Mouse (Mus musculus): ENCODE measurements around the gene S100a16.

The S100a16 gene

GRCm38 (mm10) chr3:90525421-90525820 is 11.6 kb upstream of the S100a16 start:
- DNase-seq = peak; percentile 25 to 40

- no peak for DNase-seq
Observed at GRCm38 (mm10) chr3:90526076-90526475, 11.0 kb upstream of the S100a16 start.

GRCm38 (mm10) chr3:90526580-90526979 is 10.5 kb upstream of the S100a16 start, which contains the start of gene S100a14:
Gene S100a14, plus strand, starts transcription at chr3:90526856.
- DNase-seq = no peak

GRCm38 (mm10) chr3:90527291-90527873 is 9.7 kb upstream of the S100a16 start:
- DNase-seq = no peak

- no peak for DNase-seq
Observed at GRCm38 (mm10) chr3:90531713-90532112, 5.3 kb upstream of the S100a16 start.

- DNase-seq = no peak
Observed at GRCm38 (mm10) chr3:90535446-90535845, 1.6 kb upstream of the S100a16 start.

- no peak for DNase-seq
Observed at GRCm38 (mm10) chr3:90537905-90538296, 847 bp downstream of the S100a16 start.

GRCm38 (mm10) chr3:90540904-90541303 is 3.9 kb downstream of the S100a16 start:
- DNase-seq = no peak

GRCm38 (mm10) chr3:90549676-90550420 is 12.8 kb downstream of the S100a16 start:
- DNase-seq = no peak

- no peak for DNase-seq
Observed at GRCm38 (mm10) chr3:90550421-90550790, 13.4 kb downstream of the S100a16 start.

- DNase-seq = no peak
Observed at GRCm38 (mm10) chr3:90552231-90552630, 15.2 kb downstream of the S100a16 start.

GRCm38 (mm10) chr3:90555954-90556353 is 18.9 kb downstream of the S100a16 start:
- DNase-seq = no peak

- no peak for DNase-seq
Observed at GRCm38 (mm10) chr3:90560008-90560628, 23.1 kb downstream of the S100a16 start, which contains the start of gene S100a3. Gene S100a3, plus strand, starts transcription at chr3:90560578.

GRCm38 (mm10) chr3:90574691-90575090 is 37.6 kb downstream of the S100a16 start:
- no peak for DNase-seq

GRCm38 (mm10) chr3:90575320-90575719 is 38.3 kb downstream of the S100a16 start:
- DNase-seq = no peak

- DNase-seq = no peak
Observed at GRCm38 (mm10) chr3:90576351-90577001, 39.4 kb downstream of the S100a16 start.

GRCm38 (mm10) chr3:90579433-90579832 is 42.4 kb downstream of the S100a16 start:
- DNase-seq = no peak

- no peak for DNase-seq
Observed at GRCm38 (mm10) chr3:90581141-90581540, 44.1 kb downstream of the S100a16 start.

- DNase-seq = no peak
Observed at GRCm38 (mm10) chr3:90582156-90582555, 45.1 kb downstream of the S100a16 start.

GRCm38 (mm10) chr3:90582556-90582955 is 45.5 kb downstream of the S100a16 start:
- no peak for DNase-seq

- no peak for DNase-seq
Observed at GRCm38 (mm10) chr3:90583893-90584292, 46.8 kb downstream of the S100a16 start.

GRCm38 (mm10) chr3:90585595-90585994 is 48.5 kb downstream of the S100a16 start:
- DNase-seq = peak; percentile 29 to 38

- no peak for DNase-seq
Observed at GRCm38 (mm10) chr3:90586016-90586643, 49.1 kb downstream of the S100a16 start.
